Mouse (Mus musculus) liver, postnatal 0 days (tissue): ENCODE data around the gene Mb.

Experiments used
- CTCF ChIP-seq: sonication (generic); IDR thresholded peaks from 2 replicates; pipeline ENCODE4 v1.5.1; 2016; ENCODE audit warnings: antibody characterized with exemption, low read depth
- EP300 ChIP-seq: IDR thresholded peaks from 2 replicates; pipeline ENCODE4 v1.6.1; 2016; ENCODE audit warnings: antibody characterized with exemption, low read depth, mild to moderate bottlenecking

- TF ChIP-seq CTCF (no peak), EP300 (no peak)
Observed at GRCm38 (mm10) chr15:77054611-77055175, 4.2 kb upstream of the Mb start.
